Mouse (Mus musculus): ENCODE measurements around the gene Gnat2.

DNA sequence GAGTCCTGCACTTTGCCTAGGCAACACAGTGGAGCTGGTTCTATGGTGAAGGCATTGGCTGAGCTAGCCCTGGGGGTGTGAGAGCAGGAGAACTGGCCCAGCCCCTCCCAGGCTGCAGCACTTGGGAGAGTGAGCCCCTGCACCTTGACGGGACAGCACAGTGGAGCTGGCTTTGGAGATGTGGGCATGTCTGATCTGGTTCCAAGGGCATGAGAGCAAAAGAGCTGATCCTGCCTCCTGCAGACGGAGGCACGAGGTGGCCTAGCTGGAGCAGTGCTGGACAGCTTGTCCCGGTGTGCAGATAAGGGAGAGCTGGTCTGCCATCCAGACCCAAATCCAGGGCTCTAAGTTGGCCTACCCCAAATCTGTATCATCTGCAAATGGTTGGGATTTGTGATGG lies 27.9 kb upstream of the Gnat2 start:
- TF ChIP-seq MYOG (IDR thresholded peaks at IDR 0.05; ENCODE audit: control insufficient read depth, extremely low read depth, insufficient read length) (no peak), CTCF (IDR thresholded peaks at IDR 0.05; ENCODE audit: control insufficient read depth, insufficient read depth, insufficient read length) (no peak)
